Mouse (Mus musculus) small intestine, adult 2 months (tissue): Measurements from ENCODE around the gene Slfn5. TPM values are rescaled to one million over a fixed set of nuclear protein-coding genes. Genes with fewer than 3 reads are reported as not detected.
"Not testable (repeated sequence)": the region's sequence is repeated elsewhere in the genome, so short reads cannot be mapped to it uniquely, and the experiment has no call there.

Experiments used
- H3K27ac ChIP-seq: fragments of 200-500 bp; 2 replicates; pipeline ENCODE4 v1.5.1; 2012; ENCODE audit warnings: low read depth, low read length, control low read depth, inconsistent platforms; ENCODE audit not compliant: insufficient read depth
- H3K27me3 ChIP-seq: fragments of 200-500 bp; 2 replicates; pipeline ENCODE4 v1.6.1; 2012; ENCODE audit warnings: mild to moderate bottlenecking, moderate library complexity, low read length, inconsistent platforms; ENCODE audit not compliant: control insufficient read depth, insufficient read depth
- H3K36me3 ChIP-seq: fragments of 200-500 bp; 2 replicates; pipeline ENCODE4 v1.6.1; 2012; ENCODE audit warnings: mild to moderate bottlenecking, low read length, control low read depth, inconsistent platforms; ENCODE audit not compliant: control insufficient read depth, insufficient read depth
- H3K4me1 ChIP-seq: fragments of 200-500 bp; 2 replicates; pipeline ENCODE4 v1.6.1; 2012; ENCODE audit warnings: low read length, inconsistent platforms, mixed read lengths; ENCODE audit not compliant: control insufficient read depth, insufficient read depth, insufficient read length
- H3K4me3 ChIP-seq: fragments of 200-500 bp; 2 replicates; pipeline ENCODE4 v1.5.1; 2012; ENCODE audit warnings: low read depth, mild to moderate bottlenecking, control low read depth, inconsistent platforms, low read length, moderate library complexity
- CTCF ChIP-seq: fragments of 200-500 bp; IDR thresholded peaks from 2 replicates; pipeline ENCODE4 v1.5.1; 2012; ENCODE audit warnings: low read depth, mild to moderate bottlenecking, control low read depth, inconsistent platforms, low read length, moderate library complexity, mixed read lengths; ENCODE audit not compliant: insufficient replicate concordance, insufficient read length; ENCODE audit errors: extremely low read depth
- POLR2A ChIP-seq: fragments of 200-500 bp; IDR thresholded peaks from 2 replicates; pipeline ENCODE4 v1.6.1; 2012; ENCODE audit warnings: low read depth, mild to moderate bottlenecking, control low read depth, inconsistent platforms, low read length, moderate library complexity
- WGBS: fragments of 180-500 bp; shearing (Covaris S2); methylation state at CpG from one replicate; pipeline ENCODE4 v1.1.7; 2018; 5-methylcytosine and 5-hydroxymethylcytosine counted together
- polyA plus RNA-seq: library from polyadenylated mRNA; depleted of rRNA; stranded (reverse); fragments of >200 nt; gene quantifications from 2 replicates; pipeline ENCODE4 v1.2.3, GENCODE M21; 2012

Slfn5 gene
- polyA plus RNA-seq, 1 experiment: 0.95 TPM

- no peak for TF ChIP-seq POLR2A
- TF ChIP-seq CTCF: no peak
- H3K27me3 ChIP-seq: no peaks in the 10 kb centered on the region
- no peaks in the 10 kb centered on the region for H3K4me1 ChIP-seq
- peaks cover 6% of the 10 kb centered on the region for H3K36me3 ChIP-seq
- WGBS: 49% methylated on average over 2 of the region's 2 CpGs
- H3K4me3 ChIP-seq: no peak overlapping the region
- H3K27ac ChIP-seq: no peak overlapping the region
Measured at GRCm38 (mm10) chr11:82961743-82962142, 10.6 kb downstream of the Slfn5 start.

- Histone ChIP-seq H3K36me3 (peaks cover 6% of the 10 kb centered on the region), H3K27me3 (no peaks in the 10 kb centered on the region), H3K4me3 (no peak overlapping the region), H3K4me1 (no peaks in the 10 kb centered on the region), H3K27ac (no peak overlapping the region)
- TF ChIP-seq POLR2A: no peak
- TF ChIP-seq CTCF: no peak
- WGBS: 60% methylated on average over 8 of the region's 8 CpGs
Measured at GRCm38 (mm10) chr11:82962215-82962614, 11.1 kb downstream of the Slfn5 start.

- no peak overlapping the region for H3K27ac ChIP-seq
- H3K36me3 ChIP-seq: no peaks in the 10 kb centered on the region
- 0 out of 2 replicates have a peak, but pooled peaks cover 2% of the 10 kb centered on the region for H3K4me1 ChIP-seq
- H3K27me3 ChIP-seq: no peaks in the 10 kb centered on the region
- TF ChIP-seq CTCF: peak; percentile 52; the same call in 1 of the 2 replicates
- TF ChIP-seq POLR2A: no peak
- peak overlapping the region; percentile 12; the same call in 1 of the 2 replicates for H3K4me3 ChIP-seq
- 15% methylated on average over 31 of the region's 31 CpGs for WGBS
Measured at GRCm38 (mm10) chr11:82970712-82971589, 19.8 kb downstream of the Slfn5 start.

DNA sequence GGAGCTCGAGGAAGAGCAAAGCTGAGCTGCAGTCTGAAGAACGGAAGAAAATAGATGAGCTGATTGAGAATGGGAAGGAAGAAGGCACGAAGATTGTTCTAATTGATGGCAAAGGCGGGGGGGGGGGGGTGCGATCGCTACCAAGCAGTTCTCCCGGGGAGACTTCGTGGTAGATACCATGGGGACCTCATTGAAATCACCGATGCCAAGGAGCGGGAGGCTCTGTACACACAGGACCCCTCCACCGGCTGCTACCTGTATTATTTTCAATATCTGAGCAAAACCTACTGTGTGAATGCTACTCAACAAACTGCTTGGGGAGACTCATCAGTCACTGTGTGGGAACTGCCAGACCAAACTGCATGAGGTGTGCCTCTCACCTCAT, 20.4 kb downstream of the Slfn5 start:
- TF ChIP-seq CTCF (no peak), POLR2A (no peak)
- H3K4me3 ChIP-seq: no peak overlapping the region
- 78% methylated on average over 11 of the region's 11 CpGs for WGBS
- H3K36me3 ChIP-seq: no peaks in the 10 kb centered on the region
- H3K27me3 ChIP-seq: no peaks in the 10 kb centered on the region
- 0 out of 2 replicates have a peak, but pooled peaks cover 2% of the 10 kb centered on the region for H3K4me1 ChIP-seq
- H3K27ac ChIP-seq: no peak overlapping the region

DNA sequence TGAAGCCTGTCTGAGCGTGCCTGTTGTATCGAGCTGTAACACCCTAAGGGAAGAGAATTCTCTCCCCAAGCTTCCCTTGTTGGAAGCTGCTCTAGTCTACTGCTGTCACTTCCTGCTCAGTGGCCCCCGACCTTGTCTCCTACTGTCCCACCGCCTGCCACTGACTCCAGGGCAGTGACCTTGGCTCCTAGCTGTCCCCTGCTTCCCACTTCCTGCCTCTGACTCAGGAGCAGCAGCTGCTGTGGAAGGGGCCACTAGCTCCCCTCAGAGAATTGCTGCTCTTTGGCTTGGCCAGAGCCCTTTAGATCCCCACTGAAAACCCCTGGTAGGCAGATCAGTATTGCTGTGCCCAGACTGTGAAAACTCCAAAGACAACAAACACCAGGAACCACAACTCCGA, 22.8 kb downstream of the Slfn5 start:
- Histone ChIP-seq H3K4me1 (0 out of 2 replicates have a peak, but pooled peaks cover 2% of the 10 kb centered on the region), H3K36me3 (no peaks in the 10 kb centered on the region), H3K4me3 (no peak overlapping the region), H3K27me3 (no peaks in the 10 kb centered on the region), H3K27ac (no peak overlapping the region)
- whole genome bisulfite sequencing: 41% methylated on average over 5 of the region's 5 CpGs
- TF ChIP-seq POLR2A (no peak), CTCF (no peak)

DNA sequence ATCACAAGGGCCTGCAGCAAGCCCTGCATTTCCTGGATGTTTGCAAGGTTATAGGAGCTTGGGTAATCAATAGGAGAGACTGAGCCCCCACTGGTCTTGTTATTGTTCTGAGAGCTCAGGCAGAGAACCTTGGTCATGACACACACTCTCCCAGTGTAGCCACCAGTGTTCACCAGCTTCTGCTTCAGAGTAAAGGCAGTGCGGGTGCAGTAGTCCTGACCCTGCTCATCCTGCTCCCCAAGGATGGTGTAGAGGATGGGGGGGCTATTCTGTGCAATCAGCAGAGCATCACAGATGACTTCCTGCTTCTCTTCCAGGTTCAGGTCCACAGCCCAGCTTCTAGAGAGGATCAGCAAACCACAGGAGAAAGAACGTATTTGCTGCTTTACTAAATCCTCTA, 31.3 kb downstream of the Slfn5 start:
- H3K27ac ChIP-seq, H3K36me3 ChIP-seq, H3K4me3 ChIP-seq, H3K4me1 ChIP-seq, H3K27me3 ChIP-seq: not testable (repeated sequence)
- WGBS: 92% methylated on average over 2 of the region's 2 CpGs

DNA sequence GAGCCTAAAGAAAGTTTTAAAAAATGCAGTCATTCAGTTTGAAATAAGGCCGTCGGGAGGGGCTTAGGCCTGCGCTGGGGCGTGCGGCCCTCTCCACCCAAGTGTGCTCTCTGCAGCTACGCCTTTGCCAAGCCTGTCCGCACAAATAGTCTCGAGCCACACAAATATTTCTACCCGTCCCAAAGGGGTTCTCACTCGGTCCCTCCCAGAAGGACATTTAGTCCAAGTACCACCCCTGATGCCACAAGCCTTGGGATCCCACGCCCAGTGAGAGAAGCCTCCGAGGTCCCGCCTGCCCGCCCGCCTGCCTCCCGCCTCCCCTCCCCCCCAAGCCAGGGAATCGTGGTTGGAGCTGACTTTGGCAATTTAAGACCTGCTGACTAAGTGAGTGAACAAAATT, 32.0 kb downstream of the Slfn5 start:
- WGBS: 91% methylated on average over 17 of the region's 17 CpGs
- TF ChIP-seq CTCF (no peak), POLR2A (no peak)
- H3K4me1 ChIP-seq: no peaks in the 10 kb centered on the region
- no peak overlapping the region for H3K4me3 ChIP-seq
- no peaks in the 10 kb centered on the region for H3K27me3 ChIP-seq
- peaks cover 9% of the 10 kb centered on the region for H3K36me3 ChIP-seq
- no peak overlapping the region for H3K27ac ChIP-seq
